Mouse (Mus musculus): Measurements from ENCODE around the gene Fkbp5. TPM values are rescaled to one million over a fixed set of nuclear protein-coding genes. Genes with fewer than 3 reads are reported as not detected.

The Fkbp5 gene
- polyA plus RNA-seq, 2 experiments = 8.7 to 23.3 TPM

- DNase-seq (ENCODE audit: low spot score) (no peak), ATAC-seq (ENCODE audit: low FRiP score, low read depth) (no peak)
- Histone ChIP-seq H3K9me3 (ENCODE audit: control insufficient read depth, low read length) (no peaks in the 10 kb centered on the region), H3K36me3 (ENCODE audit: control insufficient read depth, insufficient read depth, low read length) (no peaks in the 10 kb centered on the region), H3K27ac (replicated peaks; ENCODE audit: low read depth, low read length) (no peak overlapping the region), H3K9ac (ENCODE audit: low read depth, low read length, severe bottlenecking) (no peak overlapping the region), H3K4me2 (replicated peaks; ENCODE audit: low read depth, low read length, severe bottlenecking) (no peak overlapping the region), H3K4me3 (replicated peaks; ENCODE audit: low read length) (no peak overlapping the region), H3K4me1 (ENCODE audit: control insufficient read depth, insufficient read depth, low read length) (peaks cover 29% of the 10 kb centered on the region), H3K27me3 (ENCODE audit: control insufficient read depth, insufficient read depth, low read length) (no peaks in the 10 kb centered on the region)
- no peak for TF ChIP-seq POLR2A (IDR thresholded peaks at IDR 0.05; ENCODE audit: borderline replicate concordance, extremely low read depth, insufficient read depth, insufficient read length)
- 75% methylated on average over 5 of the region's 5 CpGs for WGBS
Observed at GRCm38 (mm10) chr17:28514555-28514954, 2.8 kb downstream of the Fkbp5 start.

- Histone ChIP-seq H3K4me1 (ENCODE audit: control insufficient read depth, insufficient read depth, low read length) (peaks cover 26% of the 10 kb centered on the region), H3K27ac (replicated peaks; ENCODE audit: low read depth, low read length) (no peak overlapping the region), H3K9me3 (ENCODE audit: control insufficient read depth, low read length) (no peaks in the 10 kb centered on the region), H3K4me3 (replicated peaks; ENCODE audit: low read length) (no peak overlapping the region), H3K9ac (ENCODE audit: low read depth, low read length, severe bottlenecking) (no peak overlapping the region), H3K27me3 (ENCODE audit: control insufficient read depth, insufficient read depth, low read length) (no peaks in the 10 kb centered on the region), H3K36me3 (ENCODE audit: control insufficient read depth, insufficient read depth, low read length) (no peaks in the 10 kb centered on the region), H3K4me2 (replicated peaks; ENCODE audit: low read depth, low read length, severe bottlenecking) (no peak overlapping the region)
- no peak for DNase-seq (ENCODE audit: low spot score)
- no peak for TF ChIP-seq POLR2A (IDR thresholded peaks at IDR 0.05; ENCODE audit: borderline replicate concordance, extremely low read depth, insufficient read depth, insufficient read length)
- ATAC-seq (ENCODE audit: low FRiP score, low read depth) = no peak
- 59% methylated on average over 7 of the region's 7 CpGs for WGBS
Observed at GRCm38 (mm10) chr17:28513844-28514243, 3.5 kb downstream of the Fkbp5 start.

GRCm38 (mm10) chr17:28513337-28513736, 4.0 kb downstream of the Fkbp5 start:
- no peak for ATAC-seq (ENCODE audit: low FRiP score, low read depth)
- TF ChIP-seq POLR2A (IDR thresholded peaks at IDR 0.05; ENCODE audit: borderline replicate concordance, extremely low read depth, insufficient read depth, insufficient read length) = no peak

GRCm38 (mm10) chr17:28512696-28513095, 4.6 kb downstream of the Fkbp5 start:
- Histone ChIP-seq H3K4me1 (ENCODE audit: control insufficient read depth, insufficient read depth, low read length) (peaks cover 15% of the 10 kb centered on the region), H3K4me2 (replicated peaks; ENCODE audit: low read depth, low read length, severe bottlenecking) (no peak overlapping the region), H3K27me3 (ENCODE audit: control insufficient read depth, insufficient read depth, low read length) (no peaks in the 10 kb centered on the region), H3K36me3 (ENCODE audit: control insufficient read depth, insufficient read depth, low read length) (no peaks in the 10 kb centered on the region), H3K27ac (replicated peaks; ENCODE audit: low read depth, low read length) (no peak overlapping the region), H3K9me3 (ENCODE audit: control insufficient read depth, low read length) (no peaks in the 10 kb centered on the region), H3K9ac (ENCODE audit: low read depth, low read length, severe bottlenecking) (0 out of 2 replicates have a peak overlapping the region, but pooled peaks have one; percentile 25), H3K4me3 (replicated peaks; ENCODE audit: low read length) (no peak overlapping the region)
- 29% methylated on average over 6 of the region's 6 CpGs for WGBS
- ATAC-seq (ENCODE audit: low FRiP score, low read depth) (no peak), DNase-seq (ENCODE audit: low spot score) (no peak)
- TF ChIP-seq POLR2A (IDR thresholded peaks at IDR 0.05; ENCODE audit: borderline replicate concordance, extremely low read depth, insufficient read depth, insufficient read length) = no peak

More at GRCm38 (mm10) chr17:28513337-28513736, 4.0 kb downstream of the Fkbp5 start:
- no peaks in the 10 kb centered on the region for H3K36me3 ChIP-seq (ENCODE audit: control insufficient read depth, insufficient read depth, low read length)
- H3K9me3 ChIP-seq (ENCODE audit: control insufficient read depth, low read length) = no peaks in the 10 kb centered on the region
- peaks cover 21% of the 10 kb centered on the region for H3K4me1 ChIP-seq (ENCODE audit: control insufficient read depth, insufficient read depth, low read length)
- no peak overlapping the region for H3K4me2 ChIP-seq (replicated peaks; ENCODE audit: low read depth, low read length, severe bottlenecking)
- H3K4me3 ChIP-seq (replicated peaks; ENCODE audit: low read length) = no peak overlapping the region
- no peak overlapping the region for H3K27ac ChIP-seq (replicated peaks; ENCODE audit: low read depth, low read length)
- 71% methylated on average over 1 of the region's 1 CpGs for WGBS
- no peaks in the 10 kb centered on the region for H3K27me3 ChIP-seq (ENCODE audit: control insufficient read depth, insufficient read depth, low read length)
- H3K9ac ChIP-seq (ENCODE audit: low read depth, low read length, severe bottlenecking) = no peak overlapping the region
- DNase-seq (ENCODE audit: low spot score) = no peak

- TF ChIP-seq POLR2A (IDR thresholded peaks at IDR 0.05; ENCODE audit: borderline replicate concordance, extremely low read depth, insufficient read depth, insufficient read length) = no peak
- Histone ChIP-seq H3K36me3 (ENCODE audit: control insufficient read depth, insufficient read depth, low read length) (no peaks in the 10 kb centered on the region), H3K9me3 (ENCODE audit: control insufficient read depth, low read length) (no peaks in the 10 kb centered on the region), H3K4me2 (replicated peaks; ENCODE audit: low read depth, low read length, severe bottlenecking) (no peak overlapping the region), H3K27ac (replicated peaks; ENCODE audit: low read depth, low read length) (no peak overlapping the region), H3K9ac (ENCODE audit: low read depth, low read length, severe bottlenecking) (0 out of 2 replicates have a peak overlapping the region, but pooled peaks have one; percentile 25), H3K4me3 (replicated peaks; ENCODE audit: low read length) (no peak overlapping the region), H3K4me1 (ENCODE audit: control insufficient read depth, insufficient read depth, low read length) (peaks cover 14% of the 10 kb centered on the region), H3K27me3 (ENCODE audit: control insufficient read depth, insufficient read depth, low read length) (no peaks in the 10 kb centered on the region)
- ATAC-seq (ENCODE audit: low FRiP score, low read depth) (no peak), DNase-seq (ENCODE audit: low spot score) (no peak)
- 46% methylated on average over 9 of the region's 9 CpGs for WGBS
Observed at GRCm38 (mm10) chr17:28511616-28512541, 5.4 kb downstream of the Fkbp5 start.
